Mouse (Mus musculus): ENCODE data around the gene Tapbp.

Tapbp gene

DNA sequence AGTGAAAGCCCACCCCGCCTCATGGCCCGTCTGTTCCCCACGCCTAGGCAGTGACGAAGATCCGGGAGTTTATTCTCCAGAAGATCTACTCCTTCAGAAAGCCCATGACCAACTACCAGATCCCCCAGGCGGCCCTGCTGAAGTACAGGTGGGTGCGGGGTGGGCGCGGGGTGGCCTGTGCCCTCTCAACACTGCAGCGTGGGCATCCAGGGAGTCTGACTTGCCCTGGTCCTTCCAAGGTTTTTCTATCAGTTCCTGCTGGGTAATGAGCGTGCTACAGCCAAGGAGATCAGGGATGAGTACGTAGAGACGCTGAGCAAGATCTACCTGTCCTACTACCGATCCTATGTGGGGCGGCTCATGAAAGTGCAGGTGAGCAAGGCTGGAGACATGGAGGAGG is 44.2 kb downstream of the Tapbp start:
- no peak for DNase-seq (ENCODE audit: extremely low read depth, insufficient read length, low spot score)

DNA sequence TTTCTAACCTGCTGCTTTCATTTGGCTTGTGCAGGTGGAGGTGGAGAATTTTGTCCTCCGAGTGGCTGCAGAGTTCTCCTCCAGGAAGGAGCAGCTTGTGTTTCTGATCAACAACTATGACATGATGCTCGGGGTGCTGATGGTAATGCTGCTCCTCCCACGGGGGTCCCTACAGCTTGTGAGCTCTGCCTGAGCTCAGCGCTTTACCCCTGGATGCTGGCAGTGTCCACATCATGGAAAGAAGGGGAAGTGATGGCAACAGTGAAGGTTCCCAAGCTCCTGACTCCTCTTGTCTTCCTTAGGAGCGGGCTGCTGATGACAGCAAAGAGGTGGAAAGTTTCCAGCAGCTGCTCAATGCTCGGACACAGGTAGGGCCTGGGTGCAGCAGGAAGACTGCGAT is 47.2 kb downstream of the Tapbp start:
- DNase-seq (ENCODE audit: extremely low read depth, insufficient read length, low spot score), result no peak

GRCm38 (mm10) chr17:33965082-33965845 is 49.6 kb downstream of the Tapbp start:
- no peak for DNase-seq (ENCODE audit: extremely low read depth, insufficient read length, low spot score)

DNA sequence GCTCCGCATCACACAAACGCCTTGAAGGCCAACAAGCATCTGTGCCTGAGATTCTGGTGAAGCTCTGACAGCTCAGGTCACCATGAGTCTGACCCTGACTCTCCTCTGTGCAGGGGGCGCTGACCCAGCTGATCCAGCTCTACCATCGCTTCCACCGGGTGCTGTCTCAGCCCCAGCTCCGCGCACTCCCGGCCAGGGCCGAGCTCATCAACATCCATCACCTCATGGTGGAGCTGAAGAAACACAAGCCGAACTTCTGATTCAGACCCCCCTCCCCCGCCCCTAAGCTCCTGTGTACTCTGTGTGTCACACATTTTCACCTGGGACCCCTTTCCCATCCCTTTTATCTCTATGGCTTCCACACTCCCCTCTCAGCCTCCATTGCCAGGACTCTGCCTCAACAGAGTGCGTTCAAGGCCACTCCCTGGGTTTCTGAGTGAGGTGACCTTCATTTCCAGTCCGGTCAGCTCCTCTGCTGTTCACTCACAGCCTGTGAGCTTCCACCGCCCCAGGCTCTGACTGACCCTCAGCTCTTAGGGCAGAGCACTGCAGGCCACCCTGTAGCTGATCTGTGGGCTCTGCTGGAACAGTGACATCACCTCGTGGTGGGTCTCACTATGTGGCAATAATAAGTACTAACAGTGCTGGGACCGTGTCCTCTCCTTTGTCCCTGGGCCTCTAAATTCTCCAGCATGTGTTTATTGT is 50.3 kb downstream of the Tapbp start:
- DNase-seq (ENCODE audit: extremely low read depth, insufficient read length, low spot score), result no peak

DNA sequence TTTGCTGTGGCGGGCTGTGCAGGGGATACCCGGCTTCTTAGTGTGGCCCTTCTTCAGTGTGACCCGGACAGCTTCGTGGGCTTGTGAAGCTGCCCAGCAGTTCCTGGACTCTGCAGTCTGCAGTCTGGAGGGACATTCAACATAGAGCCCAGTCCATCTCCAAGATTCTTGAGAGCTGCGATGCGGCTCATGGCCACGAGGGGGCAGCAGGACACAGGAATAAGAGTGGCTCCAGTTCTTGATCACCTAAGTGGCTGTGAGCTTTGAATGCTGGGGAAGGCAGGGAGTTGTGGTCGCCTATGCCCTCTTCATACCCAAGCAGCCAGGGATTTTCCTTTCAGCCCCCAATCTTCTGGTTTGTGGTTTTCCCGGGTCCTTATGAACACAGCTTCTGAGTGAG is 52.8 kb downstream of the Tapbp start:
- peak; percentile 49 for DNase-seq (ENCODE audit: extremely low read depth, insufficient read length, low spot score)

DNA sequence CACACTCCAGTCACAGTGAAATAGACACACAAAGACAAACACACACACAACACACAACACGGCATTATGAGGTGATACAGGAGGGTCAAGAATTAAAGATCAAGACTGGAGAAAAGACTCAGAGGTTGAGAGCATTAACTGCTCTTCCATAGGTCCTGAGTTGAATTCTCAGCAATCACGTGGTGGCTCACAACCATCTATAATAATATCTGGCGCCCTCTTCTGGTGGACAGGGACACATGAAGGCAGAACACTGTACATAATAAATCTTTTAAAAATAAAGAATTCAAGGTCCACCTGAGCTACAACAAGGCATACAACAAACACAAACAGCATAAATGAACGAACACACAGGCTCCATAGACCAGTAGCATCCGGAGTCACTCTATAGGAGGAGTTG is 53.2 kb downstream of the Tapbp start:
- peak; percentile 50 for DNase-seq (ENCODE audit: extremely low read depth, insufficient read length, low spot score)

- DNase-seq (ENCODE audit: extremely low read depth, insufficient read length, low spot score), result no peak
Measured at GRCm38 (mm10) chr17:33969394-33969793, 53.7 kb downstream of the Tapbp start.

DNA sequence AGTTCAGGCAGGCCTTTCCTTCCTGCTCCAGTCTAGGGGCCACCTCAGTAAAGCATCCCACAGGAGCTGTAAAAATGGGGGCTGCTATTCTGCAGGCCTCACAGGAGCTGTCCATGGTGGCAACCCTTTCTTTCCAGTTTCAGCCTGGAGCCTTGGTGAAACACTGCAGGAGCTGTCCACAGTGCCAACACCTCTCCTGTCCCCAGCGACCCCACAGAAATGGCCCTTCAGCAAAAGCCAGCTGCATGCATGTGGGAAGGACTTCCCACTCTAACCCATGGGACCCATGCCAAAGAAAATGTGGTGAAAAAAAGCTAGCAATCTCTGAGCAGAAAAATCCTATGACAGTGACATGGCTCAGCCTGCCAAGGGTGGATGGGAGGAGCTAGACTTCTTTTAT is 57.0 kb downstream of the Tapbp start:
- DNase-seq (ENCODE audit: extremely low read depth, insufficient read length, low spot score), result no peak

GRCm38 (mm10) chr17:33973572-33973971 is 57.9 kb downstream of the Tapbp start:
- DNase-seq (ENCODE audit: extremely low read depth, insufficient read length, low spot score), result no peak

GRCm38 (mm10) chr17:33977861-33978557 is 62.3 kb downstream of the Tapbp start:
- no peak for DNase-seq (ENCODE audit: extremely low read depth, insufficient read length, low spot score)

DNA sequence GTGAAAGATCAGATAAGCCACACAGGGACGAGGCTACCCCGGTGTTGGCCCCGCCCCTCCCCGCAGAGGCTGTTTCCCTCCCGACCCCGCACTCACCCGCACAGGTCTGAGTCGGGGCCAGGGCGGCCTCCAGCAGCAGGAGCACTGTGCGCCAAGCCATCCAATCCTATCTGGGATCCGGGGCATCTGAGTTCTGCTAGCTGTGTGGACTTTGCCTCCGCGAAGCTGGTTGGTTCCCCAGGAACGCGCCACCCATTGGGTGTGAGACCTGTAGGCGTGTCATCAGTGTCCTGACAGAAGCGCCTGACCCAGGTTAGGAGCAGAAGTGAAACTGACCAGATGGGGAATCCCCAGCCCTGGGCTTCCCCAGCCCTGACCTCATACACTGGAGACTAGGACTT is 62.9 kb downstream of the Tapbp start:
- DNase-seq (ENCODE audit: extremely low read depth, insufficient read length, low spot score), result no peak
